Mouse (Mus musculus): ENCODE results near the gene Hist2h2be. TPM values are rescaled to one million over a fixed set of nuclear protein-coding genes. Genes with fewer than 3 reads are reported as not detected.

Gene Hist2h2be
- polyA plus RNA-seq, 1 experiment from 2014 or later, result 3.4 TPM

DNA sequence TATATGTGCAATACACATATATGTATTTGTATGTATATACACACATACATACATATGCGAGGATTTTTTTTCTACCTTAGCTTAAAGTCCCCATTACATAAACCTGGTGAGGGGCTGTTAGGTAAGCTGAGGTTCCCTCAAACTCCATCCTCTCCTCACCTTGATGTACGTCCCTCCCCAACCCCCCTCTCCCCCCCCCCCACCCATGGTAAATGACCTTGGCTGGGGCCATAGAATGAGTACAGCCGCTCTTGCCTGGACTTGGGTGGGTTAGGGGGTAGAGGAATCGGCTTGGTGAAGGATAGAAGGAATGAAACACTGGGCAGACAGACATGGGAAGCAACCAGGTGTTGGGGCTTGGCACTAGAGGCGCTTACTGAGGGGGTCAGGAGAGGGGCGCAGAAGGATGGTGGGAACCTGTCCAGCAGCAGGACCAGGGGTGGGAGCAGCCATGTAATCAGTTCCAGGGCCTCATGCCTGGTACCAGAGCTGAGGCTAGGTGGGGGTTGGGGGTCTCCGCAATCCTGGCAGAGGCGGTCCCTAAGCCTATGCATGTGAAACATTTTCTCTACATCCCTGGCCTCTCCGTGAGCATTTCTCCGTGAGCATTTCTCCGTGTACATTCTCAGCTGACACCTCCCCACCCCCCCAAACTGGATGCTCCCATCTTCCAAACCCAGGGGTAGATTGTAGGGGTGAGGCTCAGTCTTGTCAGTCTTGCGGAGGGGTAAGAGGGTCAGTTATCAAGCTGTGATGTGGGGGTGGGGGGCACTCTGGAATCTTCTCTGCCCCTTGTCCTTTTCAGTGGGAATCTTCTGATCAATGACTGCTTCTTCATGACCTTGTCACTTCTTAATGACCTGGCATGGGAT lies 39.2 kb upstream of the Hist2h2be start:
- ATAC-seq (ENCODE audit: low FRiP score, low TSS enrichment), result peak; percentile 28; the same call in 1 of the 2 replicates

DNA sequence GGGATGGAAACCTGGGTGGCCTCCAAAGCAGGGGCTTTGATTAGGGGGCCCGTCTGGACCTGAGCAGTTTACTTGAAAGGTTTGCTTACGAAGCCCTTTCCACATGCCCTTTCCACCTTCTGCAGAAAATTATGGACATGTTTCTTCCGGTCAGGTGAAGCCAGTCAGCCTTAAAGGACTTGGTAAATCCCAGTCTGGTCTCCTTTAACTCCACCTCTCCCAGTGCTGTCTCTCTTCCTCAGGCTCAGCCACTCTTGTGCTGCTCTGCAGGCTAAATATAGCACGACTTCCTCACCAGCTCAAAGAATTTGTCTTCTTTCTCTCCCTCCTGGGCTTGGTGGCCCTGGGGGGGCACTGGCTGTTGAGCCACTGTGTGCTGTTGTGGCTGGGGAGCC lies 38.5 kb upstream of the Hist2h2be start:
- no peaks in the 10 kb centered on the region for H3K27me3 ChIP-seq (ENCODE audit: control insufficient read depth, insufficient read depth, low read length)
- 0 out of 2 replicates have a peak overlapping the region, but pooled peaks have one; percentile 9 for H3K4me2 ChIP-seq (replicated peaks; ENCODE audit: low read depth)
- no peak for DNase-seq (ENCODE audit: low spot score)
- WGBS, result 15% methylated on average over 4 of the region's 4 CpGs
- 0 out of 2 replicates have a peak, but pooled peaks cover 5% of the 10 kb centered on the region for H3K4me1 ChIP-seq (replicated peaks; ENCODE audit: control insufficient read depth, insufficient read depth)
- H3K27ac ChIP-seq (replicated peaks), result no peak overlapping the region
- no peaks in the 10 kb centered on the region for H3K9me3 ChIP-seq (ENCODE audit: control insufficient read depth, low read length)
- H3K36me3 ChIP-seq (ENCODE audit: control insufficient read depth, insufficient read depth, low read length), result no peaks in the 10 kb centered on the region; the same call in 1 of the 2 replicates
- H3K9ac ChIP-seq (ENCODE audit: low read length), result no peak overlapping the region
- no peak for TF ChIP-seq EP300 (optimal IDR thresholded peaks at IDR 0.05)
- TF ChIP-seq CTCF (IDR thresholded peaks at IDR 0.05; ENCODE audit: low read depth), result no peak
- ATAC-seq (ENCODE audit: low FRiP score, low TSS enrichment), result no peak
- no peak overlapping the region for H3K4me3 ChIP-seq (ENCODE audit: low read depth, low read length)

More for the DNA sequence above, 39.2 kb upstream of the Hist2h2be start:
- DNase-seq (ENCODE audit: low spot score), result no peak
- TF ChIP-seq EP300 (optimal IDR thresholded peaks at IDR 0.05), result no peak
- TF ChIP-seq CTCF (IDR thresholded peaks at IDR 0.05; ENCODE audit: low read depth), result no peak
- H3K9ac ChIP-seq (ENCODE audit: low read length), result peak overlapping the region; percentile 55; the same call in 1 of the 2 replicates
- 43% methylated on average over 11 of the region's 12 CpGs for WGBS
- peak overlapping the region; percentile 46 for H3K4me3 ChIP-seq (ENCODE audit: low read depth, low read length)
- H3K4me1 ChIP-seq (replicated peaks; ENCODE audit: control insufficient read depth, insufficient read depth), result 0 out of 2 replicates have a peak, but pooled peaks cover 5% of the 10 kb centered on the region
- H3K27me3 ChIP-seq (ENCODE audit: control insufficient read depth, insufficient read depth, low read length), result no peaks in the 10 kb centered on the region
- no peaks in the 10 kb centered on the region for H3K9me3 ChIP-seq (ENCODE audit: control insufficient read depth, low read length)
- H3K4me2 ChIP-seq (replicated peaks; ENCODE audit: low read depth), result peak overlapping the region; percentile 67
- H3K36me3 ChIP-seq (ENCODE audit: control insufficient read depth, insufficient read depth, low read length), result no peaks in the 10 kb centered on the region; the same call in 1 of the 2 replicates
- no peak overlapping the region for H3K27ac ChIP-seq (replicated peaks)

GRCm38 (mm10) chr3:96192977-96193376 lies 27.9 kb upstream of the Hist2h2be start:
- DNase-seq (ENCODE audit: low spot score), result no peak
- Histone ChIP-seq H3K4me1 (replicated peaks; ENCODE audit: control insufficient read depth, insufficient read depth) (peaks cover 8% of the 10 kb centered on the region), H3K36me3 (ENCODE audit: control insufficient read depth, insufficient read depth, low read length) (no peaks in the 10 kb centered on the region), H3K4me2 (replicated peaks; ENCODE audit: low read depth) (no peak overlapping the region), H3K9me3 (ENCODE audit: control insufficient read depth, low read length) (no peaks in the 10 kb centered on the region), H3K4me3 (ENCODE audit: low read depth, low read length) (no peak overlapping the region), H3K27me3 (ENCODE audit: control insufficient read depth, insufficient read depth, low read length) (no peaks in the 10 kb centered on the region), H3K27ac (replicated peaks) (no peak overlapping the region), H3K9ac (ENCODE audit: low read length) (no peak overlapping the region)
- TF ChIP-seq EP300 (optimal IDR thresholded peaks at IDR 0.05), result no peak
- TF ChIP-seq CTCF (IDR thresholded peaks at IDR 0.05; ENCODE audit: low read depth), result no peak
- no peak for ATAC-seq (ENCODE audit: low FRiP score, low TSS enrichment)
- 63% methylated on average over 12 of the region's 12 CpGs for WGBS

DNA sequence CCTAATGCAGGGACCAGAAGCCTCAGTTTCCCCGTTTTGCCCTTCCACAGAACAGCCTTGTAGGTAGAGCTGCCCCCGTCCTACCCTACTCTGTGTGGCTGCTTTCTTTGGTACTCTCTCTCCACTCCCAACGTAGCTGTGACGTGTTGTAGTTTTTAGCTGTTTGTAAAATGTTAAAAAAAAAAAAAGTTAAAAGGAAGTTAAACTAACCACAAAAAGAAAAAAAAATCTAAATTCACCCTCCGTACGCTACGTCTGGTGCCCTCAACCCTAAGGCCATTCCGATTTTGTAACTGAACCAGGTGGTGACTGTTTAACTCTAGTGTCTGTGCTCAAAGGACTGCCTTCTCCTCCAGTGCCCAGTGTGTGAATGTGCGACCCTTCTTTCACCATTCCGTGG lies 26.0 kb upstream of the Hist2h2be start:
- H3K9ac ChIP-seq (ENCODE audit: low read length), result no peak overlapping the region
- H3K9me3 ChIP-seq (ENCODE audit: control insufficient read depth, low read length), result no peaks in the 10 kb centered on the region
- no peaks in the 10 kb centered on the region for H3K27me3 ChIP-seq (ENCODE audit: control insufficient read depth, insufficient read depth, low read length)
- WGBS, result 84% methylated on average over 10 of the region's 10 CpGs
- no peak overlapping the region for H3K4me2 ChIP-seq (replicated peaks; ENCODE audit: low read depth)
- TF ChIP-seq CTCF (IDR thresholded peaks at IDR 0.05; ENCODE audit: low read depth) (no peak), EP300 (optimal IDR thresholded peaks at IDR 0.05) (no peak)
- no peak overlapping the region for H3K4me3 ChIP-seq (ENCODE audit: low read depth, low read length)
- DNase-seq (ENCODE audit: low spot score) (no peak), ATAC-seq (ENCODE audit: low FRiP score, low TSS enrichment) (no peak)
- H3K27ac ChIP-seq (replicated peaks), result no peak overlapping the region
- H3K4me1 ChIP-seq (replicated peaks; ENCODE audit: control insufficient read depth, insufficient read depth), result peaks cover 9% of the 10 kb centered on the region
- H3K36me3 ChIP-seq (ENCODE audit: control insufficient read depth, insufficient read depth, low read length), result no peaks in the 10 kb centered on the region

DNA sequence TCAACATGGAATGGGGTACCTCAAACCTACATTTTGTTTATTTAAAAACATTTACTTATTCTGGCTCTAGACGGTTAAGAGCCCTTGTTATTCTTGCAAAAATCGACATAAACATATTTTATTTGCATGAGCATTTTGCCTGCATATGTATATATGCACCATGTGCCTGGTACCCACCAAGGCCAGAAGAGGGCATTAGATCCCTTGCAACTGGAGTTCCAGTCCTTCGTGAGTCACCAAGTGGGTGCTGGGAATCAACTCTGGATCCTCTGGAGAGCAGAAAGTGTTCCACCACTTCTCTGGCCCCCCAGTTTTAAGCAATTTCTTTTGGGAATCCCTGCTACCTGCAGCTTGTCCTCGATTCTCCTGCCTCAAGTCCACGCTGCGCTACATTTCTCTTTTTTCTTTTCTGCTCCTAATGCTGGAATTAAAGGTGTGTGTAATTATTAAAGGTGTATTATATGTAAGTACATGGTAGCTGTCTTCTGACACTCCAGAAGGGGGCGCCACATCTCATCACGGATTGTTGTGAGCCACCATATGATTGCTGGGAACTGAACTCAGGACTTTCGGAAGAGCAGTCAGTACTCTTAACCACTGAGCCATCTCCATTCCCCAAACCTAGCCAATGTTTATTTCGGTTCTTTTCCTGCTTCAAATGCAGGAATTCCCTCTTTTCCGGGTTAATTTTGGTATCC lies 25.2 kb upstream of the Hist2h2be start:
- no peaks in the 10 kb centered on the region for H3K36me3 ChIP-seq (ENCODE audit: control insufficient read depth, insufficient read depth, low read length)
- DNase-seq (ENCODE audit: low spot score), result no peak
- H3K27ac ChIP-seq (replicated peaks), result no peak overlapping the region
- H3K4me2 ChIP-seq (replicated peaks; ENCODE audit: low read depth), result no peak overlapping the region
- no peaks in the 10 kb centered on the region for H3K9me3 ChIP-seq (ENCODE audit: control insufficient read depth, low read length)
- TF ChIP-seq EP300 (optimal IDR thresholded peaks at IDR 0.05) (no peak), CTCF (IDR thresholded peaks at IDR 0.05; ENCODE audit: low read depth) (peak; percentile 32)
- H3K4me3 ChIP-seq (ENCODE audit: low read depth, low read length), result no peak overlapping the region
- WGBS, result 92% methylated on average over 11 of the region's 11 CpGs
- no peak for ATAC-seq (ENCODE audit: low FRiP score, low TSS enrichment)
- peaks cover 9% of the 10 kb centered on the region for H3K4me1 ChIP-seq (replicated peaks; ENCODE audit: control insufficient read depth, insufficient read depth)
- H3K27me3 ChIP-seq (ENCODE audit: control insufficient read depth, insufficient read depth, low read length), result no peaks in the 10 kb centered on the region
- H3K9ac ChIP-seq (ENCODE audit: low read length), result no peak overlapping the region
